Comparison of ENCODE assay signal across 10 mouse cellular contexts in the genomic region with DNA sequence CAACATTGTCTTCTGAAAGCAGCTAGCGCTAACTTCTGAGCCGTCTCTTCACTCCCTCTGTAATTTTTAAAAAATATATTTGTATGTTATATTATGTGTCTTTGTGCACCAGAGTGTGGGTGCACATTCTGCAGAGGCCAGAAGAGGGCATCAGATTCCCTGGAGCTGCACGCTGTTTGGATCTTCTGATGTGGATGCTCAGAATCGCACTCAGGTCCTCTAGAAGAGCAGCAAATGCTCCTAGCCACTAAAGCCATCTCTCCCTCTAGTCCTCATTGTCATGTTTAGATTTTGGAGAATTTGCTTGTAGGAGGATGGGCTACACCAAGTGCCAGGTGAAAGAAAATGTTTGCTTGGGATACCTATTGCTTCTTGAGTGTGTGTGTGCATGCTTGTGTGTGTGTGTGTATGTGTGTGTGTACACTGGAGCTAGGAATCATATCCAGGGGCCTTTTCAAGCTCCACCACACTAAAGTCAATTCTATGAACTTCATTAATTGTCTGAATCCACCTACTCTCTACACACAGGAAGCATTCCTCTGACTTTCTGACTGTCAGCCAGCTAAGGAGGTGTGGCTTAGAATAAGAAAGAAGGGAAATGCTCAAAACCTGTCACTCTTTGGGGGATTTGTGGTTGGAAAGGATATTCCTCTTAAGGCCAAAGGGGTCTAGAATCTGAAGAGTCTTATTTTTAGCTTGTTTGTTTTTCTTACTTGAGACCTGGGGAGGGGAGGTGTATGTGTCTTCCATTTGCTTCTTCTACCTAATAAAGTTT. TPM values are rescaled to one million over a fixed set of nuclear protein-coding genes. Genes with fewer than 3 reads are reported as not detected.
DNase-seq lines count a peak whose midpoint lies in the region; ATAC-seq and TF ChIP-seq lines count a peak whose summit lies in the region.
"Had no signal": no experiment of that assay in that cellular context is flagged by ENCODE, and none has a peak within 500 bp of the region (broad histone marks: within the 10 kb centered on the region; RNA-seq: fewer than 3 reads in every experiment).

No protein-coding gene starts in this region.

- H3K4me3 ChIP-seq in heart, adult 2 months: no peak overlapping the region
- H3K4me3 ChIP-seq in MEL (ENCODE audit: control insufficient read depth in 1 of 2, insufficient read depth in 1 of 2, low read depth in 2 of 2, low read length in 2 of 2): no peak overlapping the region
- peak overlapping the region; percentile 60 for H3K4me3 ChIP-seq in liver, embryonic 15.5 days (replicated peaks)
- H3K4me3 ChIP-seq in thymus, adult 2 months (ENCODE audit: control insufficient read depth, insufficient read depth, low read length): no peak overlapping the region

- TF ChIP-seq EP300 in heart, adult 2 months (IDR thresholded peaks at IDR 0.05; ENCODE audit: insufficient read depth, low read depth, low read length): no peak
- no peak for TF ChIP-seq EP300 in MEL (IDR thresholded peaks at IDR 0.05; ENCODE audit: low read depth in 1 of 2, low read length in 2 of 2)

- H3K27ac ChIP-seq in heart, adult 2 months: no peak overlapping the region; the same call in 1 of the 2 replicates
- H3K27ac ChIP-seq in MEL (ENCODE audit: control insufficient read depth, low read depth, low read length): no peak overlapping the region
- no peak overlapping the region for H3K27ac ChIP-seq in liver, embryonic 15.5 days (replicated peaks)
- no peak overlapping the region for H3K27ac ChIP-seq in thymus, adult 2 months (ENCODE audit: control insufficient read depth, insufficient read depth, low read length)

- intact Hi-C loops in heart, adult 2 months (cut with DNase I): no loop called here

- 96% methylated on average over 4 of the region's 4 CpGs for WGBS in heart, adult 2 months
- 94% methylated on average over 4 of the region's 4 CpGs for WGBS in liver, embryonic 15.5 days (ENCODE audit: insufficient replicate concordance)
- 98% methylated on average over 4 of the region's 4 CpGs for WGBS in thymus, adult 2 months

- H3K27me3 ChIP-seq in heart, adult 2 months (ENCODE audit: control insufficient read depth, insufficient read depth, low read length): no peaks in the 10 kb centered on the region
- H3K27me3 ChIP-seq in MEL (ENCODE audit: control insufficient read depth in 1 of 2, insufficient read depth in 2 of 2, low read length in 2 of 2): no peaks in the 10 kb centered on the region
- H3K27me3 ChIP-seq in liver, embryonic 15.5 days: no peaks in the 10 kb centered on the region
- no peaks in the 10 kb centered on the region for H3K27me3 ChIP-seq in thymus, adult 2 months (ENCODE audit: control insufficient read depth, insufficient read depth, low read length)
- H3K27me3 ChIP-seq: lung, embryonic 15.5 days had no signal

- peak in 1 of 2 experiments; percentile 24 for DNase-seq in heart, adult 2 months
- no peak for DNase-seq in heart, postnatal 4 days
- DNase-seq in kidney, postnatal 10 days: peak; percentile 15
- no peak for DNase-seq in kidney, adult 18-20 months
- DNase-seq in MEL (ENCODE audit: low read depth, low spot score): peak; percentile 48
- no peak for DNase-seq in thymus, adult 2 months
- DNase-seq in cerebellum, adult 8-10 months: no peak

- H3K79me2 ChIP-seq in heart, adult 2 months (replicated peaks; ENCODE audit: control insufficient read depth, insufficient read depth, low read length): no peaks in the 10 kb centered on the region
- H3K79me2 ChIP-seq in MEL (ENCODE audit: control insufficient read depth, insufficient read depth, low read length, poor library complexity): 0 out of 2 replicates have a peak, but pooled peaks cover 4% of the 10 kb centered on the region

- TF ChIP-seq POLR2A in heart, adult 2 months (IDR thresholded peaks at IDR 0.05; ENCODE audit: insufficient read depth, low read depth, low read length): peak; percentile 38; the same call in 1 of the 2 replicates
- TF ChIP-seq POLR2A in MEL (IDR thresholded peaks at IDR 0.05; ENCODE audit: control insufficient read depth in 1 of 2, insufficient read depth in 1 of 2, low read depth in 1 of 2, low read length in 2 of 2, poor library complexity in 1 of 2): no peak
- no peak for TF ChIP-seq POLR2A in thymus, adult 2 months (IDR thresholded peaks at IDR 0.05; ENCODE audit: control insufficient read depth, extremely low read depth, insufficient read depth, low read length, poor library complexity)

- peak; percentile 53 for TF ChIP-seq CTCF in heart, adult 2 months (IDR thresholded peaks at IDR 0.05)
- peak; percentile 24 to 27 (median 25); a peak in 4 of 6 replicates for TF ChIP-seq CTCF in MEL (IDR thresholded peaks at IDR 0.05 in 2 of 3, conservative IDR thresholded peaks at IDR 0.05 in 1 of 3; ENCODE audit: control insufficient read depth in 1 of 3, insufficient read depth in 1 of 3, low read depth in 2 of 3, low read length in 3 of 3, poor library complexity in 1 of 3, severe bottlenecking in 1 of 3)
- no peak for TF ChIP-seq CTCF in thymus, adult 2 months (IDR thresholded peaks at IDR 0.05; ENCODE audit: borderline replicate concordance, control insufficient read depth, extremely low read depth, insufficient read depth, low read length, poor library complexity)

- H3K9ac ChIP-seq in heart, adult 2 months (ENCODE audit: low read depth, low read length): no peak overlapping the region
- no peak overlapping the region for H3K9ac ChIP-seq in MEL (ENCODE audit: control insufficient read depth, low read depth, low read length, poor library complexity, severe bottlenecking)
- no peak overlapping the region for H3K9ac ChIP-seq in liver, embryonic 15.5 days

- ATAC-seq in liver, embryonic 15.5 days (ENCODE audit: insufficient read depth): no peak

- H3K36me3 ChIP-seq in heart, adult 2 months (ENCODE audit: control insufficient read depth, insufficient read depth, low read length): peaks cover 20% of the 10 kb centered on the region
- H3K36me3 ChIP-seq in MEL (ENCODE audit: control insufficient read depth in 1 of 2, insufficient read depth in 2 of 2, low read length in 2 of 2): peaks cover 0 to 18% of the 10 kb centered on the region in 2 experiments; a peak in 2 of 4 replicates
- H3K36me3 ChIP-seq in liver, embryonic 15.5 days (replicated peaks): peaks cover 41% of the 10 kb centered on the region
- no peaks in the 10 kb centered on the region for H3K36me3 ChIP-seq in thymus, adult 2 months (ENCODE audit: control insufficient read depth, insufficient read depth, low read length)

- H3K4me2 ChIP-seq in liver, embryonic 15.5 days: peak overlapping the region; percentile 92

- H3K9me3 ChIP-seq in MEL (replicated peaks; ENCODE audit: insufficient read depth, low read length): no peaks in the 10 kb centered on the region
- no peaks in the 10 kb centered on the region for H3K9me3 ChIP-seq in liver, embryonic 15.5 days (replicated peaks)
- H3K9me3 ChIP-seq: lung, embryonic 15.5 days had no signal

- H3K4me1 ChIP-seq in heart, adult 2 months (ENCODE audit: control insufficient read depth, insufficient read depth, low read length): peaks cover 6% of the 10 kb centered on the region
- peaks cover 0 to 17% of the 10 kb centered on the region in 2 experiments for H3K4me1 ChIP-seq in MEL (ENCODE audit: control insufficient read depth in 1 of 2, insufficient read depth in 2 of 2, low read length in 2 of 2)
- H3K4me1 ChIP-seq in liver, embryonic 15.5 days (replicated peaks): peaks cover 64% of the 10 kb centered on the region
- H3K4me1 ChIP-seq in thymus, adult 2 months (replicated peaks; ENCODE audit: control insufficient read depth, insufficient read depth, low read length): peaks cover 20% of the 10 kb centered on the region

- no peak for TF ChIP-seq RAD21 in MEL (IDR thresholded peaks at IDR 0.05; ENCODE audit: low read depth, low read length)

RNA-seq across cellular contexts. Expression of gene Tlcd2, which starts 5.4 kb away (rescaled TPM):
- 1 to 10 TPM; 3.7 to 4.6 TPM for total RNA-seq in heart, adult 2 months (2021)
- 10.3 and 14.3 TPM in 2 replicates for polyA plus RNA-seq in heart, adult 2 months (2012; rRNA removed)
- 1 to 10 TPM; 6.1 to 6.7 TPM for total RNA-seq in heart, postnatal 4 days (2021)
- total RNA-seq in MEL (2012; rRNA removed): 0.50 and 1.0 TPM in 2 replicates
- polyA plus RNA-seq in MEL (2012; ENCODE audit: insufficient read depth in 1 of 2, insufficient read length in 2 of 2, low read depth in 1 of 2, low replicate concordance in 2 of 2, missing spikeins in 1 of 2): under 1 TPM in 1 of 2 experiments, not detected in 1; 0.86 TPM
- 18.8 and 19.9 TPM in 2 replicates for polyA plus RNA-seq in liver, embryonic 15.5 days (2015; fragmentation: Nextera tagmentation; extraction: Ambion mirVana)
- 13.0 and 14.4 TPM in 2 replicates for polyA plus RNA-seq in thymus, adult 2 months (2012; rRNA removed)

RNA-seq across cellular contexts. Expression of gene Wdr81, which starts 12.4 kb away (rescaled TPM):
- total RNA-seq in heart, adult 2 months (2021): 1 to 10 TPM; 7.0 to 8.3 TPM
- 6.6 and 9.6 TPM in 2 replicates for polyA plus RNA-seq in heart, adult 2 months (2012; rRNA removed)
- 1 to 10 TPM; 5.2 to 6.0 TPM for total RNA-seq in heart, postnatal 4 days (2021)
- 7.0 and 7.6 TPM in 2 replicates for total RNA-seq in MEL (2012; rRNA removed)
- 10 to 100 TPM in 1 of 2 experiments, not detected in 1; 13.9 TPM for polyA plus RNA-seq in MEL (2012; ENCODE audit: insufficient read depth in 1 of 2, insufficient read length in 2 of 2, low read depth in 1 of 2, low replicate concordance in 2 of 2, missing spikeins in 1 of 2)
- 21.0 and 26.2 TPM in 2 replicates for polyA plus RNA-seq in liver, embryonic 15.5 days (2015; fragmentation: Nextera tagmentation; extraction: Ambion mirVana)
- polyA plus RNA-seq in thymus, adult 2 months (2012; rRNA removed): 52.1 and 53.7 TPM in 2 replicates

RNA-seq across cellular contexts. Expression of gene Prpf8, which starts 19.7 kb away (rescaled TPM):
- total RNA-seq in heart, adult 2 months (2021): 10 to 100 TPM; 84.4 to 93.2 TPM
- 49.0 and 86.5 TPM in 2 replicates for polyA plus RNA-seq in heart, adult 2 months (2012; rRNA removed)
- total RNA-seq in heart, postnatal 4 days (2021): 100 to 1,000 TPM; 113 to 115 TPM
- total RNA-seq in MEL (2012; rRNA removed): 214 and 234 TPM in 2 replicates
- polyA plus RNA-seq in MEL (2012; ENCODE audit: insufficient read depth in 1 of 2, insufficient read length in 2 of 2, low read depth in 1 of 2, low replicate concordance in 2 of 2, missing spikeins in 1 of 2): 100 to 1,000 TPM; 276 to 644 TPM
- 25.8 and 28.0 TPM in 2 replicates for polyA plus RNA-seq in liver, embryonic 15.5 days (2015; fragmentation: Nextera tagmentation; extraction: Ambion mirVana)
- polyA plus RNA-seq in thymus, adult 2 months (2012; rRNA removed): 142 and 161 TPM in 2 replicates

RNA-seq across cellular contexts. Expression of gene Serpinf2, which starts 27.5 kb away (rescaled TPM):
- total RNA-seq in heart, adult 2 months (2021): not detected
- 0.18 and 0.61 TPM in 2 replicates for polyA plus RNA-seq in heart, adult 2 months (2012; rRNA removed)
- under 1 TPM in 1 of 2 experiments, not detected in 1; 0.11 TPM for total RNA-seq in heart, postnatal 4 days (2021)
- not detected in 2 replicates for total RNA-seq in MEL (2012; rRNA removed)
- under 1 TPM in 1 of 2 experiments, not detected in 1; 0.07 TPM for polyA plus RNA-seq in MEL (2012; ENCODE audit: insufficient read depth in 1 of 2, insufficient read length in 2 of 2, low read depth in 1 of 2, low replicate concordance in 2 of 2, missing spikeins in 1 of 2)
- polyA plus RNA-seq in liver, embryonic 15.5 days (2015; fragmentation: Nextera tagmentation; extraction: Ambion mirVana): 631 and 714 TPM in 2 replicates
- 1.4 and 3.1 TPM in 2 replicates for polyA plus RNA-seq in thymus, adult 2 months (2012; rRNA removed)
- polyA plus RNA-seq: forebrain, embryonic 11.5 days had no signal

RNA-seq across cellular contexts. Expression of gene Rilp, which starts 43.0 kb away (rescaled TPM):
- total RNA-seq in heart, adult 2 months (2021): 10 to 100 TPM; 40.5 to 48.8 TPM
- polyA plus RNA-seq in heart, adult 2 months (2012; rRNA removed): 39.2 and 62.0 TPM in 2 replicates
- 10 to 100 TPM; 24.5 to 24.7 TPM for total RNA-seq in heart, postnatal 4 days (2021)
- 0.16 and 0.19 TPM in 2 replicates for total RNA-seq in MEL (2012; rRNA removed)
- under 1 TPM in 1 of 2 experiments, not detected in 1; 0.65 TPM for polyA plus RNA-seq in MEL (2012; ENCODE audit: insufficient read depth in 1 of 2, insufficient read length in 2 of 2, low read depth in 1 of 2, low replicate concordance in 2 of 2, missing spikeins in 1 of 2)
- 3.7 TPM in 2 replicates for polyA plus RNA-seq in liver, embryonic 15.5 days (2015; fragmentation: Nextera tagmentation; extraction: Ambion mirVana)
- polyA plus RNA-seq in thymus, adult 2 months (2012; rRNA removed): 3.0 and 3.2 TPM in 2 replicates

Comparison
In these comparisons a context has a peak if more than half of its experiments do, and no peak if none do; other contexts are left out.
1. DNase-seq: peak in kidney, postnatal 10 days (single experiment) and MEL (single experiment); none in heart, postnatal 4 days (single experiment), kidney, adult 18-20 months (single experiment), thymus, adult 2 months (single experiment) and cerebellum, adult 8-10 months (single experiment).